Mouse (Mus musculus): ENCODE data around the gene Gucd1. TPM values are rescaled to one million over a fixed set of nuclear protein-coding genes. Genes with fewer than 3 reads are reported as not detected.
"Not testable (repeated sequence)": the region's sequence is repeated elsewhere in the genome, so short reads cannot be mapped to it uniquely, and the experiment has no call there.

Gucd1 gene
- polyA plus RNA-seq, 1 experiment from 2014 or later = 23.9 TPM

DNA sequence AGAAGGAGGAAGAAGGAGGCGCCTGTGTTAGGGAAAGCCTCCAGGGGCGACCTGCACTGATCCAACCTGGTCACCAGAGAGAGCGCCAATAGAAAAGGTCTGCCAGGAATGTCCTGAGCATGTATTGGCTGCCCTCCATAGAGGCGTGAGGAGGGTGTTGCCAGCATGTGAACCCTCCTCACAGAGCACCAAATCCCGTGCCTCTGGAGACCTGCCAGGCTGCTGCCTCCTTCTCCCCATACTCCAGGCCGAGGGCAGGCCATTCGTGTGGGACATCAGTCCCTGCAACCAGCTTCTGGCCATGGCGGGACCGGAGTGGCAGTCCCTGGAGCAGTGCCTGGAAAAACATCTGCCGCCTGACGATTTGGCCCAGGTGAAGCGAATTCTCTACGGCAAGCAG lies 111.0 kb downstream of the Gucd1 start:
- no peaks in the 10 kb centered on the region for H3K9me3 ChIP-seq (ENCODE audit: control insufficient read depth, low read length)
- no peaks in the 10 kb centered on the region for H3K4me1 ChIP-seq (replicated peaks; ENCODE audit: control insufficient read depth, insufficient read depth, low read length)
- ATAC-seq (ENCODE audit: low FRiP score) (no peak), DNase-seq (ENCODE audit: low spot score) (no peak)
- H3K4me2 ChIP-seq (replicated peaks) = no peak overlapping the region
- H3K27me3 ChIP-seq (ENCODE audit: control insufficient read depth, insufficient read depth, low read length) = no peaks in the 10 kb centered on the region
- no peaks in the 10 kb centered on the region for H3K36me3 ChIP-seq (replicated peaks; ENCODE audit: control insufficient read depth, insufficient read depth)
- WGBS = 50% methylated on average over 13 of the region's 13 CpGs
- no peak overlapping the region for H3K9ac ChIP-seq
- H3K4me3 ChIP-seq (replicated peaks; ENCODE audit: low read length) = no peak overlapping the region
- H3K27ac ChIP-seq = no peak overlapping the region

- H3K9ac ChIP-seq = no peak overlapping the region
- no peaks in the 10 kb centered on the region for H3K36me3 ChIP-seq (replicated peaks; ENCODE audit: control insufficient read depth, insufficient read depth)
- no peak overlapping the region for H3K4me3 ChIP-seq (replicated peaks; ENCODE audit: low read length)
- no peak overlapping the region for H3K27ac ChIP-seq
- ATAC-seq (ENCODE audit: low FRiP score) (no peak), DNase-seq (ENCODE audit: low spot score) (no peak)
- no peaks in the 10 kb centered on the region for H3K4me1 ChIP-seq (replicated peaks; ENCODE audit: control insufficient read depth, insufficient read depth, low read length)
- no peak overlapping the region for H3K4me2 ChIP-seq (replicated peaks)
- H3K9me3 ChIP-seq (ENCODE audit: control insufficient read depth, low read length) = no peaks in the 10 kb centered on the region
- no peaks in the 10 kb centered on the region for H3K27me3 ChIP-seq (ENCODE audit: control insufficient read depth, insufficient read depth, low read length)
- WGBS = 91% methylated on average over 8 of the region's 8 CpGs
Measured at GRCm38 (mm10) chr10:75405916-75406315, 111.9 kb downstream of the Gucd1 start.

DNA sequence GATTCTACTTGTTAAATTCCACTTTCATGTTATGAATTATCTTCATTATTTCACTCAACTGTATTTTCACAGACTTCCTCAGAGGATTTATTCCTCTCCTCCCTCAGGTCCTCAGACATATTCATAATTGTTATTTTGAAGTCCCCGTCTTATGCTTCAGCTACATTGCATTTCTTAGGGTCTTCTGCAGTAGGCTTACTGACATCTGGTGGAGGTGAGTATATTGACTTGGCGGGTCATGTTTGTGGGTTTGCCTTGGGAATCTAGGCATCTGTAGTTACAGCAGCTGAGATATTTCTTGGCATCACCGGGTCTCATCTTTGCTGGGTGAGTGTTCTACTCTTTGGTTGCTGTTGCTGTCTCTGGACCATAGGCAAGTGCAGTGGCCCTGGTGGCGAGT lies 116.8 kb downstream of the Gucd1 start, which contains the start of gene Upb1:
TSS of gene Upb1 (plus strand) at position 158 of the 400 bp plus-strand sequence.
- Histone ChIP-seq H3K4me2 (replicated peaks) (no peak within 1 kb of the TSS), H3K9ac (no peak within 1 kb of the TSS), H3K36me3 (replicated peaks; ENCODE audit: control insufficient read depth, insufficient read depth) (no peaks in the 10 kb centered on the region), H3K27me3 (ENCODE audit: control insufficient read depth, insufficient read depth, low read length) (no peaks in the 10 kb centered on the region), H3K4me3 (replicated peaks; ENCODE audit: low read length) (no peak within 1 kb of the TSS), H3K4me1 (replicated peaks; ENCODE audit: control insufficient read depth, insufficient read depth, low read length) (0 out of 2 replicates have a peak, but pooled peaks cover 5% of the 10 kb centered on the region), H3K27ac (no peak within 1 kb of the TSS), H3K9me3 (ENCODE audit: control insufficient read depth, low read length) (no peaks in the 10 kb centered on the region)
- no peak for ATAC-seq (ENCODE audit: low FRiP score)
- DNase-seq (ENCODE audit: low spot score) = no peak
- WGBS = 82% methylated on average over 4 of the region's 4 CpGs

- no peak overlapping the region for H3K27ac ChIP-seq
- DNase-seq (ENCODE audit: low spot score) = no peak
- 0 out of 2 replicates have a peak, but pooled peaks cover 5% of the 10 kb centered on the region for H3K4me1 ChIP-seq (replicated peaks; ENCODE audit: control insufficient read depth, insufficient read depth, low read length)
- no peaks in the 10 kb centered on the region for H3K9me3 ChIP-seq (ENCODE audit: control insufficient read depth, low read length)
- 45% methylated on average over 14 of the region's 14 CpGs for WGBS
- H3K4me3 ChIP-seq (replicated peaks; ENCODE audit: low read length) = no peak overlapping the region
- no peak overlapping the region for H3K9ac ChIP-seq
- H3K27me3 ChIP-seq (ENCODE audit: control insufficient read depth, insufficient read depth, low read length) = no peaks in the 10 kb centered on the region
- no peak overlapping the region for H3K4me2 ChIP-seq (replicated peaks)
- no peaks in the 10 kb centered on the region for H3K36me3 ChIP-seq (replicated peaks; ENCODE audit: control insufficient read depth, insufficient read depth)
- ATAC-seq (ENCODE audit: low FRiP score) = no peak
Measured at GRCm38 (mm10) chr10:75396966-75397365, 120.8 kb downstream of the Gucd1 start.

- WGBS = 93% methylated on average over 8 of the region's 8 CpGs
- Histone ChIP-seq H3K9me3 (ENCODE audit: control insufficient read depth, low read length) (no peaks in the 10 kb centered on the region), H3K4me1 (replicated peaks; ENCODE audit: control insufficient read depth, insufficient read depth, low read length) (0 out of 2 replicates have a peak, but pooled peaks cover 5% of the 10 kb centered on the region), H3K9ac (no peak overlapping the region), H3K27me3 (ENCODE audit: control insufficient read depth, insufficient read depth, low read length) (no peaks in the 10 kb centered on the region), H3K4me2 (replicated peaks) (no peak overlapping the region), H3K4me3 (replicated peaks; ENCODE audit: low read length) (no peak overlapping the region), H3K36me3 (replicated peaks; ENCODE audit: control insufficient read depth, insufficient read depth) (no peaks in the 10 kb centered on the region), H3K27ac (no peak overlapping the region)
- ATAC-seq (ENCODE audit: low FRiP score) = no peak
- no peak for DNase-seq (ENCODE audit: low spot score)
Measured at GRCm38 (mm10) chr10:75394796-75395195, 123.0 kb downstream of the Gucd1 start.

DNA sequence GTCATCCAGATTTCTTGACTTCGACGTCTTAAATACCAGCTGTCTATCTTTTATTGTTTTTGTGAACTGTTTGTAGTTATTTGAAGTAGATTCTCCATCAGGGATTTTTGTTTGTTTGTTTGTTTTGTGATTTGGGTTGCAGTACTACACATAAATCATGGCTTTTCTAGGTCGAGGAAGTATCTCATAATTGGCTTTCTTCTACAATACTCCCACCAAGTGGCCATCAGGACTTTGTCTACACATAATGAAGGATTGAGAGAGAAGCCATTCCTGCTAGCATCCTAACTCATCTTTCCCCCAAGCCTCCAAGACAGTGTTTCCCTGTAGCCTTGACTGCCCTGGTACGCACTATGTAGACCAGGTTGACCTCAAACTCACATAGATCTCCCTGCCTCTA lies 126.9 kb downstream of the Gucd1 start:
- ATAC-seq (ENCODE audit: low FRiP score) (no peak), DNase-seq (ENCODE audit: low spot score) (no peak)
- no peaks in the 10 kb centered on the region for H3K4me1 ChIP-seq (replicated peaks; ENCODE audit: control insufficient read depth, insufficient read depth, low read length)
- H3K4me2 ChIP-seq (replicated peaks) = no peak overlapping the region
- no peaks in the 10 kb centered on the region for H3K9me3 ChIP-seq (ENCODE audit: control insufficient read depth, low read length)
- no peak overlapping the region for H3K4me3 ChIP-seq (replicated peaks; ENCODE audit: low read length)
- 92% methylated on average over 4 of the region's 4 CpGs for WGBS
- H3K9ac ChIP-seq = no peak overlapping the region
- H3K27ac ChIP-seq = no peak overlapping the region
- no peaks in the 10 kb centered on the region for H3K36me3 ChIP-seq (replicated peaks; ENCODE audit: control insufficient read depth, insufficient read depth)
- H3K27me3 ChIP-seq (ENCODE audit: control insufficient read depth, insufficient read depth, low read length) = no peaks in the 10 kb centered on the region

DNA sequence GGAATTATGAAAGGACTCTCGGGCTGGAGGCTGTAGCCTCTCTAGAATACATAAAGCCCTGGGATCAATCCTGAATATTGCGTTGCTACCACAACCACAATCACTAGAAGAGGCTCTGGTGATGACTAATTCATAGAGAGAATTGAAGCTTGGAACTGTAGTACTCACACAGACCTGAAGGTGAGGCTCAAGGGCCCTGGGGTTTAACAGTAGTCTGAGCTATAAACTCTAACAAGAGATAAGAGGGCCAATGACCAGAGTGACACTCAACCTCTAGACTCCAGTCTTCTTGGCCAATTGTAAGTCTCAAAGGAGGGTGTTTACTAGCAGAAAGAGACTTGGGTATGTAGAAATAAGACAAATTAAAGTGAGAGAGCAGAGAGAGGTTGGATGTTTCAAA lies 127.6 kb downstream of the Gucd1 start:
- WGBS = 85% methylated on average over 2 of the region's 2 CpGs
- H3K27me3 ChIP-seq (ENCODE audit: control insufficient read depth, insufficient read depth, low read length) = no peaks in the 10 kb centered on the region
- H3K36me3 ChIP-seq (replicated peaks; ENCODE audit: control insufficient read depth, insufficient read depth) = no peaks in the 10 kb centered on the region
- no peak overlapping the region for H3K4me3 ChIP-seq (replicated peaks; ENCODE audit: low read length)
- no peak for ATAC-seq (ENCODE audit: low FRiP score)
- H3K27ac ChIP-seq = no peak overlapping the region
- DNase-seq (ENCODE audit: low spot score) = no peak
- H3K4me1 ChIP-seq (replicated peaks; ENCODE audit: control insufficient read depth, insufficient read depth, low read length) = no peaks in the 10 kb centered on the region
- no peak overlapping the region for H3K9ac ChIP-seq
- no peaks in the 10 kb centered on the region for H3K9me3 ChIP-seq (ENCODE audit: control insufficient read depth, low read length)
- no peak overlapping the region for H3K4me2 ChIP-seq (replicated peaks)

- Histone ChIP-seq H3K4me2 (replicated peaks) (no peak overlapping the region), H3K4me3 (replicated peaks; ENCODE audit: low read length) (no peak overlapping the region), H3K27me3 (ENCODE audit: control insufficient read depth, insufficient read depth, low read length) (no peaks in the 10 kb centered on the region), H3K9me3 (ENCODE audit: control insufficient read depth, low read length) (no peaks in the 10 kb centered on the region), H3K9ac (no peak overlapping the region), H3K27ac (no peak overlapping the region), H3K36me3 (replicated peaks; ENCODE audit: control insufficient read depth, insufficient read depth) (no peaks in the 10 kb centered on the region), H3K4me1 (replicated peaks; ENCODE audit: control insufficient read depth, insufficient read depth, low read length) (no peaks in the 10 kb centered on the region)
- ATAC-seq (ENCODE audit: low FRiP score) (no peak), DNase-seq (ENCODE audit: low spot score) (no peak)
- 83% methylated on average over 10 of the region's 10 CpGs for WGBS
Measured at GRCm38 (mm10) chr10:75378688-75379087, 139.1 kb downstream of the Gucd1 start.

DNA sequence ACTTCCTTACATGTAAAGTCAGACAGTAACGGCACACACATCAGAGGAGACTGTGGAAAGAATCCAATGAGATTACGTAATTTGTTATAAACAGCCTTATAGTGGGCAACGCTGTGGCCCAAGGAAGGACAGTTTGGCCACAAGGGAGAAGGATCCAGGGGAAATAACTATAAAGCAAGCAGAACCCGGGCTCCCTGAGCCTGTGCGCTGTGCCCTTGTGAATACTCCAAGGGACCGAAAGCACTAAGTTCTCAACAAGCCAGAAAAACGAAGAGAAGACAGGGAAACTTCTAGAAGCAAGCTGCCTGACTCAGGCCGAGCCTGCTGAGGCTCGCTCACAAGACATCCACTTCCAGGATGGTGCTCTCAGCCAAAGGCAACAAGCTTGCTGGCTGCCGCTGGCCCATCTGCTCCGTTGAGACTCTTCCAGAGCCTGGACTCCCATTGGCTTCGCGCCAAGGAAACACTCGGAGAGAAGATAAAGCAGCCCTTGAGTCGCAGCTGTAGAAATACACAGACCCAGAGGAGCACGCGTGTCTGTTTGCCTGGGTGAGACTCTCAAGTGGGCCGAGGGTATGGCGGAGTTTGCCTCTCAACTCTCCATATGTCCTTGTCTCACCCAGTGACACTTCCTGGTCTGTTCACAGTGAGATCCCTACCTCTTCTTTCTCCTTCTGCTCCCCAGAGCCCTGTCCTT lies 144.0 kb downstream of the Gucd1 start:
- H3K4me2 ChIP-seq (replicated peaks); H3K27ac ChIP-seq; ATAC-seq (ENCODE audit: low FRiP score); H3K9me3 ChIP-seq (ENCODE audit: control insufficient read depth, low read length); H3K27me3 ChIP-seq (ENCODE audit: control insufficient read depth, insufficient read depth, low read length); H3K4me3 ChIP-seq (replicated peaks; ENCODE audit: low read length); H3K36me3 ChIP-seq (replicated peaks; ENCODE audit: control insufficient read depth, insufficient read depth); H3K4me1 ChIP-seq (replicated peaks; ENCODE audit: control insufficient read depth, insufficient read depth, low read length); DNase-seq (ENCODE audit: low spot score); H3K9ac ChIP-seq: not testable (repeated sequence)
- WGBS = 75% methylated on average over 12 of the region's 19 CpGs

Measured in hindbrain, embryonic 14.5 days (tissue).